Mouse (Mus musculus): ENCODE results near the gene Atrnl1.

GRCm38 (mm10) chr19:58043120-58043519, 432.3 kb downstream of the Atrnl1 start:
- no peak for TF ChIP-seq CTCF (IDR thresholded peaks at IDR 0.05; ENCODE audit: extremely low read depth, insufficient read length, insufficient replicate concordance, low read depth, low read length)
- TF ChIP-seq POLR2A (IDR thresholded peaks at IDR 0.05; ENCODE audit: low read depth, low read length), result no peak

All from small intestine, adult 2 months (tissue).